Mouse (Mus musculus): ENCODE measurements around the gene Timm23. TPM values are rescaled to one million over a fixed set of nuclear protein-coding genes. Genes with fewer than 3 reads are reported as not detected.
"Not testable (repeated sequence)": the region's sequence is repeated elsewhere in the genome, so short reads cannot be mapped to it uniquely, and the experiment has no call there.

Gene Timm23
- total RNA-seq (2021) = 10 to 100 TPM; 64.0 to 86.2 TPM

DNA sequence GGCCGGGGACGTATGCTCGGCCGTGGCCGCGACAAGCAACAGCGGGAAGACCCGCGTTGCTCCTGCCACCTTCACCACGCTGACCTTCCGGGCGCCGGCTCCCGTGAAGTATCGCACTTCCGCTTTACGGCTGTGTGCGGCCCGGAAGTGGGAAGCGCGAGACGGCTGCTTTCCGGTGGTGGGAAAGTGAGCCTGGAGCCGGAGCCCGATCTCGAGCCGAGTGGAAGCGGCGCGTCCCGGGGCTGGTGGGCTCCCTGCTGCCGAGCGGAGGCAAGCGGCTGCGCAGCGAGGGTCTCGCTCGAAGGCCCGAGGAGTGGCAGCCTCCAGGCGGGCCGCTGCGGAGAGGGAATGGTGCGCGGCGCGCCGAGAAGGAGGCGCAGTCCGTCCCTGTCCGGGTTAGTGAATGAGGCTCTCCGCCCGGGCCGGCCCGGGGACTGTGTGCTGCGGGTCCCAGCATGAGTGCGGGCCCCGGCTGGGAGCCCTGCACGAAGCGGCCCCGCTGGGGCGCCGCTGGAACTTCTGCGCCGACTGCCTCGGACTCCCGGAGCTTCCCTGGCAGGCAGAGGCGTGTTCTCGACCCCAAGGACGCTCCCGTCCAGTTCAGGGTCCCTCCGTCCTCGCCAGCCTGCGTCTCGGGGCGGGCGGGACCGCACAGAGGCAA is at the start of gene Timm23, which contains the start of gene Parg:
Timm23 (minus strand) TSS at position 108 of the 661 bp plus-strand sequence.
Parg (plus strand) TSS at position 159 of the 661 bp plus-strand sequence.
- intact Hi-C loops (cut with DNase I) = no loop called here
- DNase-seq (ENCODE audit: low spot score in 2 of 2) = peak; percentile 91 to 93

DNA sequence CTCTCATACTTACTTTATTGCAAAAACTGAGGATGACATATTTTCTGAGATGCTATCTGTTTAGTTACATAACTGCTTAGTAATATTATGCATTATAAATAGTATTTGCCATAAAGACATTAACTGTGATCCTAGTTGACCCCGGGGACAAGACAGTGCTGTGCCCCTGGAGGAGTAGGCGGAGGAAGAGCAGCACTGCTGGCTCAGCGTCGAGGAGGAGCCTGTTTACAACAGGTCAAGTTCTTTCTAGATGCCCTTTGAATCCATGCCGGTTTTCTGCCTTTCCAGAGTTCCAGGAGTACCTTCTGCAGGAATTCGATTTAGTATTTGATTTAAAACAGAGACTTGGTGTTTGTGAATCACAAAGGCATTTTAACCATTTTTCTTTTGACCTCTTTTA is 47.9 kb upstream of the Timm23 start:
- DNase-seq (ENCODE audit: low spot score in 2 of 2) = no peak
- intact Hi-C loops (cut with DNase I) = no loop called here

DNA sequence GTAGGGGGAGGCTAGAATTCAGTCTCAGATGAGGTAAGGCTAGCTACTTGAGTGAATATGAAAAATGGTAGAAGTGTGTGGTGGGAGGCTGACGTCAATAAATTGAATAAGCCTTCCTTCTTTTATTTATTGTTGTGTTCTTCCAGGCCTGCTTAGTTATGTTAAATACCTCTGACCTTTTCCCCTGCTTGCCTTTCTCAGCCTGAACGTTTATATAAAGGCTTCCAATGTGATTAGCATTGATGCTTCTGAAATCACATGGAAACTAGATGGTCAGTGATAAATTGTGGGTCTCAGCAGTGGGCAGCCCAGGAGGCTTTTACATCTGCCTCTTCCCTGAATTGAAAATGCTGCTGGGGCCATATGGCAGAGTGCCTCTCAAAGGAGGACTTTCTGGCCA is 44.3 kb upstream of the Timm23 start:
- intact Hi-C loops (cut with DNase I) = no loop called here
- DNase-seq (ENCODE audit: low spot score in 2 of 2) = no peak

DNA sequence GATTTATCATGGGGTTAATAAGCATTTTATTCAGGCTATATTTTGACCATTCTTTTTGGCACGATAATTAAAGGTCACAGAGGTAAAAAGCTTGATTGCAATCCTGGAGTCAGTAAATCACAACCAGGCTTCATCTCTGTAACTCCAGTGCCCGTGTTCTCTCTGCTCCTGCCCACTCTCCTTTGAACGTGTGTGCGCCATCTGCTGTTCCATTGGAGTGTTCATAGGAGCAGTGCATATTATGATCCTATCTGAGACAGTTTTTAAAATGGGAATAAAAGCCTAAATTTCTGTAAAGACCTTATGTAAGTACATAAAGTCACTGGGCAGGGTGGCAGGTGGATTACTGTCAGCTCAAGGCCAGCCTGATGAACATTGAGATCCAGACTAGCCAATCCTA is 40.7 kb upstream of the Timm23 start:
- DNase-seq (ENCODE audit: low spot score in 2 of 2) = peak in 1 of 2 experiments; percentile 37
- intact Hi-C loops (cut with DNase I) = no loop called here

DNA sequence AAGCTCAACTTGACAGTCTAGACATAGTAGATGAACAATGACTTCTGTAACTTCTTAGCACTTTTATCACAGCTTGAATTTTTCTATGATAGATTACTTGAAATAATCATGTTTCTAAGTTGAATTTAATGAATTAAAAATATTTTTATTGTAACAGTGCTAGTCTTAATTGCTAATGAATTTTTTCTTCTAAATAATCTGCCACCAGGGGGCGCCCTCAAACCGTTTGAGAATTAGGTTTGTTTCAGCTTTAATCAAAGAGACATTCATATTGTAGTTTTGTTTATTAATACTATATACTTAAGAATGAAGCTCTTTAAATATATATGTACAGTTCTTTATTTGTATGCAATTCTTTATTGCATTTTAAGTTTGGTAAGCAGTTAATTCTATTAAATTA is 27.3 kb upstream of the Timm23 start:
- intact Hi-C loops (cut with DNase I) = loop anchor here (2.0 kb wide), 2 partner anchors 244 to 254 kb away; no protein-coding TSS in a partner anchor
- peak; percentile 51 to 58 for DNase-seq (ENCODE audit: low spot score in 2 of 2)

DNA sequence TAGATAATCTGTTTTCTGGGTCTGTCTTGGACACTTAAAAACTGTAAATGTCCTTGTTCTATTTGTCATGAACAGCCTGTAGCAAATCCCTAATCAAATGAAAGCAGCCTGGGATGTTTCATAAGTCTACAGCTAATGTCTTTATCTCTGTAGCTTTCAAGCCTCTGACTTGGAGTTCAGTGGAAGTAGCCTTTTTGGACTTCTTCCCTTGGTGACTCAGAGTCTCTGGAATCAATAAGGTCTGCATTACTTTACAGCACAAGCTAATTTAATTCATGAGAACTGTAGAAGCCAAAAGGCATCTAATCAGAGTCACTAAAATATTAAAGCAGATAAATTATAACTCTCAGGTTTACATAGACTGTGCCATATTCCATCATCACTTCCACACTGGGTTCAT is 24.9 kb upstream of the Timm23 start:
- DNase-seq (ENCODE audit: low spot score in 2 of 2) = no peak

DNA sequence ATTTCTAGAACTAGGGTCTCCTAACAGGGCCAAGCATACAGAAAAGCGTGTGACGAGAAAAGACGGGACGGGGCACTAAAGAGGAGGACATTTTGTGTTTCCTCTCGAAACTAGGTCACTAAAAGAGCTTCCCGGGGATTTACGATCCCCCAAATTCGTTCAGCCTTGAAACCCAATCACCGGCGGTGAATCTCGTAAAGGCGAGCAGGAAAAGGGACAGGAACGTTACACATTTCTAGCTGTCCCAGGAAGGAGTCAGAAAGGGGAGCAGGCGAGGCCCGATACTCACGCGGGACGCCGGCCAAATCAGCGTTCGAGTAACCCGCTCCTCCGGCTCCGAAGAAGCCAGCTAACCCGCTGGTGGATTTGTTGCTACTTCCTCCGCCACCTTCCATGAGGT is 344 bp downstream of the Timm23 start:
- DNase-seq (ENCODE audit: low spot score in 2 of 2) = no peak
- intact Hi-C loops (cut with DNase I) = no loop called here

More for the DNA sequence above, 24.9 kb upstream of the Timm23 start:
- intact Hi-C loops (cut with DNase I) = no loop called here

DNA sequence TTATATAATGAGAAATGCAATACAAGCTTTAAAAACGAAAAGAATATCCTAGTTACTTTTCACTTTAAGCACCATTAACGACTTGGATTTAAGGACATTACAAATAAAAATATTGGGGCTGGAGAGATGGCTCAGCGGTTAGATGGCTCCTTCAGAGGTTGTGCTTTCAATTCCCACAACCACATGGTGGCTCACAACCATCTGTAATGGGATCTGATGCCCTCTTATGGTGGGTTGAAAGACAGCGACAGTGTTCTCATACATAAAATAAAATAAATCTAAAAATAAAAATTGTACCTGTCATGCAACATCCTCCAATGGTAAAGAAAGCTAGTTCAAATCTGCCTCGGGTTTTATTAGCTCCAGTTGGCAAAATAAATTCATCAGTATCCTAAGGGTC is 8.1 kb downstream of the Timm23 start:
- DNase-seq (ENCODE audit: low spot score in 2 of 2) = not testable (repeated sequence)
- intact Hi-C loops (cut with DNase I) = loop anchor here (5.0 kb wide), 1 partner anchor 66 kb away; no protein-coding TSS in a partner anchor

DNA sequence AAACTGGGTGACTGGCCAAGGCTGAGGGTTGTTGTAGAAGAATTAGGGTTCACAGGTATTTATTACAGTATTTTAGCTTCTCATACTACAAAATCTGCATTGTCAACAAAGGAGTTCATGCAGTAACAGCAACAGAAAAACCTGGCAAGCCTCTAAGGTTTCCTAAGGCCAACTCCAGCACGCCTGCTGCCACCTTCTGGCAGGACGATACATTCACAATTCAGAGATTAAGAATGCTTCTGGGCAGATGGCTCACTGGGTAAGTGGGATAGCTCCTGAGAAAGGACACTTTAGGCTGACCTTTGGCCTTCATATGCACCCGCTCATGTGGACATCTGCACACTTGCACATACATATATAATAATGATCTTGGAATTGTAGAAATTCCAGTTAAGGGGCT is 9.3 kb downstream of the Timm23 start:
- DNase-seq (ENCODE audit: low spot score in 2 of 2) = peak in 1 of 2 experiments; percentile 43
- intact Hi-C loops (cut with DNase I) = loop anchor here (5.0 kb wide), 1 partner anchor 65 kb away; no protein-coding TSS in a partner anchor

DNA sequence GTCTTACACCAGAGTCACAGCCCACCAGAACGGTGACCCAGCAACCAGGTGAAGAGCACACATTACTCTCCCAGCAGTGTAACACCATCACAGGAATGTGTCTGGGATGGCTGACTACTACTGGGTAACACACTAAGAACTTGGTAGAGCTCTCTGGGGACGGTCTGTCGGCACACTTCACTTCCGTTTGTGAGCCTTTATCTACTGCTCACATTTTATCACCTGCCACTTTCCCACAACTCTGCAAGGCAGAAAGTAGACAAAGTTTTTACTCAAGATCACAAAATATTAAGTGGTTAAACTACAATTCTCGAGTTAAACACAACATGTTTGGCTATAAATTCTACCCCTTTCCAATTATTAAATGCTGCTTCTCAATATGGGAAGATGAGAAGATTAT is 9.8 kb downstream of the Timm23 start:
- no peak for DNase-seq (ENCODE audit: low spot score in 2 of 2)
- intact Hi-C loops (cut with DNase I) = loop anchor here (5.0 kb wide), 1 partner anchor 65 kb away; no protein-coding TSS in a partner anchor

DNA sequence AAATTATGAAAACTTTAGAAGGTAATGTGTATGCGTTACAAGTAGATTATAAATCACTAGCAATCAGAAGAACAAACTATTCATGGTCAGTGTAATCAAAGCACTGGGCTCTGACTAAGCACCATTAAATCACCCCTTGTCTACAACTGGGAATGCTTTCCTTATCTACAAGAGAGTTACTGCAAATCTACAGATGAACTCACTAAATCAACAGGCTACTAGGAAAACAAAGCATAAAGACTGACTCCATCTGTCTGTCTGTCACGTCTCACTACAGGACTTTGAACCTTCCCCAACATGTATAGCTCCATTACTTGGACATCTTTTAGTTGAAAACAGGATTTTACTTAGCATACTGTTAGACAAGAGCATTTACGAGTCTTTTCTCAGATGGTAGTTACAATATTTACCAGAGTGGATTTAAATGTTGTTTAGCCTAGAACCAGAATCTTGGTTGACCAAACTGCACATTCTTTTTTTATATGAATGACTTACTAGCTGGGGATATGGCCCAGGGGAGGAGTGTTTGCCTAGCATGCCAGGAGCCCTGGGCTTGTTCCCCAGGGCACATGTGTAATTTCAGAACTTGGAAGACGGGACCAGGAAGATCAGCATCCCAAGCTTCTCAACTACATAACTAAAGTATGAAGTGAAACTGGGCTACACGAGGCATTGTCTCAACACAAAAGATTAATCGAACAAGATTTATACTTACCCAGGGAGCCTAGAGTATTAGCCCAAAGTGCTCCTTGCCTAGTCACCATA is 10.9 kb downstream of the Timm23 start:
- no peak for DNase-seq (ENCODE audit: low spot score in 2 of 2)
- intact Hi-C loops (cut with DNase I) = loop anchor here (5.0 kb wide), 1 partner anchor 64 kb away; no protein-coding TSS in a partner anchor

DNA sequence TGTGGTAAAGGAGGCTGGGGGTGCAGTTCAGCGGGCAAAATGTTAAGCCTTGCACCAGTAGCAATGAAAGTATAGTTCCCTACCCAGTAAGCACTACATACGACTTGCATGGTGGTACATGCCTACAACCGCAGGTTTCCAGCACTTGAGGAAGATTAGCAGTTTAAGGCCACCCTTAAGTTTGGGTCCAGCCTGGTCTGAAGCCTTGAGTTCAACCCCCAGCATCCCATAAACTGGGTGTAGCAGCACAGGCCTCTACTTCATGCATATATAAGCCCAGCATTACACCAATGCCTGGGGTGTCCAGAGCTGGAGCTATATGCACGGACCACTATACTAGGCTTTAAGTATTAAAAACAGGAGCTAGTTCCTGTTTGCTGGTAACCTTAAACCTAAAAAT is 17.9 kb downstream of the Timm23 start:
- intact Hi-C loops (cut with DNase I) = no loop called here
- DNase-seq (ENCODE audit: low spot score in 2 of 2) = no peak

DNA sequence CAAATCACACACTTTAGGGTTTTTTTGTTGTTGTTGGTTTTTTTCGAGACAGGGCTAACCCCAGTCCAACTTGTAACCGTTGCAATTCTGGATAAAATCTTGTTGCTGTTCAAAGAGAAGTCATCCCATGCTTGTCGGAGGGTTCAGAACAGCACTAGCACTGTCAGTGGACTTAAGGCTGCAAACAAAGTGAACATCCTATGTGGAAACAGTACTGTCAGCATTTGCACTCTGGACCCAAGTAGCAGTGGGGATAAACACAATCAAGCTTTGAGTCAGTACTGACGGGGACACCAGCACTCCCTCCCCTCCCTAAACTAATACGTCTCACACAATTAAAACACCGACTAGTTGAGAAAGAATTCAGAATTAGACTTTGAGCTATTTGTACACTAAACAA is 20.8 kb downstream of the Timm23 start:
- no peak for DNase-seq (ENCODE audit: low spot score in 2 of 2)
- intact Hi-C loops (cut with DNase I) = no loop called here

DNA sequence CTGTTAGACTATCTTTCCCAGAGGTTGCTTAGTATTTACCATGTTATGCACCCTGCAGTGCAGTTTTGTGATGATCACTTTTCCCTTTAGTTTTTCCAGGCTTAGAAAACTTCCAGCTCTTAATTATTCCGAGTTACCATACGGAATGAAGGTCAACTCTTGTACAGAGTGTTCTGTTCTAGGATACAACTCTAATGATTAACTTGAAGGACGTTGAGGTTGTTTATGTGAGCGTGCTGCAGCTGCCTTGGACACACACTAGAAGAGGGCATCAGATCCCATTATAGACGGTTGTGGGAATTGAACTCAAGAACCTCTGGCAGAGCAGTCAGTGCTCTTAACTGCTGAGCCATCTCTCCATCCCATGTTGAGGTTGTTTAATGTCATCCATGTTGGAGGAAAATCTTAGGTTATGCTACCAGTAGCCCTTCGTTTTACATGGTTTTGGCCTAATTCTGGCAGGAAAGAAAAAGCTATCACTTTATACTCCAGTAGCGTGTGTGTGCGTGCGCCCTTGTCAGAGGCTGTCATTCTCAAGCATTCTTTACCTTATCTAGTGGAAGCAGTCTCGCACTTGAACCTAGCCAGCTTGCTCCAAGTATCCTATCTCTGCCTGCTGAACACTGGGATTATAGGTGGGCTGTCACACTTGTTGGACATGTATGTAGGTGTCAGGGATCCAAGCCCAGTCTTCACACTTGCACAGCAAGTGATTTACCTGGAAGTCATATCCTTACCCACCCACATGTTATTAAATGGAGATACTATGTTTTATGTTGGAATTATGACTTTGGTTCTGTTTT is 22.1 kb downstream of the Timm23 start:
- intact Hi-C loops (cut with DNase I) = no loop called here

DNA sequence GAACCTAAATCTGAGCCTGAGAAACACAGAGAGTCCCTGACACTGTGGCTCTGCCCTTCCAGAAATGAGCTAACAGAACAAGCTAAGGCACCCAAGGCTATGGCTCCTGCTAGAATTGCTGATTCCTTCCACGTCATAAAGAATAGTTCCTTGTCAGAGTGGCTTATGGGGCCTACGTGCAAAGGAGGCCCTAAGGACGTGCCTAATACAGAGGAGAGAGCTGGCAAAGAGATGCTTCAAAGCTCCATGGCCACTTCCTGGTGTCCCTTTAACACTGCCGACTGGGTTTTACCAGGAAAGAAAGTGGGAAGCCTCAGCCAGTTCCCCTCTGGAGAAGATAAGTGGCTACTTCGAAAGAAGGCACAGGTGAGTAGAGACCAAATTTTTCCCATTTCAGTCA is 25.1 kb downstream of the Timm23 start:
- intact Hi-C loops (cut with DNase I) = not testable (repeated sequence)

More for the DNA sequence above, 22.1 kb downstream of the Timm23 start:
- DNase-seq (ENCODE audit: low spot score in 2 of 2) = no peak

DNA sequence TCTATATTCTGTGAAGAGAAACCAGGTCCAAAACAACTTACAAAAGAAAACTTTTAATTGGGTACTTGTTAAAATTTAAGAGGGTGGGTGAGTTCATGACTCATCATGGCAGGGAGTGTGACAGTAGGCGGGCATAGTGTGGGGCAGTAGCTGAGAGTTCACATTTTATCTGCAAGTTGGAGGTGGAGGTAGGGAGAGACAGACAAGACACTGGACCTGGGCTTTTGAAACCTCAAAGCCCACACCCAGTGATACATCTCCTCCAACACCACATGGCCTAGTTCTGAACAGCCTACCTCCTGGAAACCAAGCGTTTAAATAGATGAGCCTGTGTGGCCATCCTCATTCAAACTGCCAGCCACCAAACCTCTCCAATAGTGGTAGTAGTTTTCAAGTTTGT is 26.4 kb downstream of the Timm23 start:
- DNase-seq (ENCODE audit: low spot score in 2 of 2) = peak in 1 of 2 experiments; percentile 16
- intact Hi-C loops (cut with DNase I) = no loop called here

More for the DNA sequence above, 25.1 kb downstream of the Timm23 start:
- not testable (repeated sequence) for DNase-seq (ENCODE audit: low spot score in 2 of 2)

DNA sequence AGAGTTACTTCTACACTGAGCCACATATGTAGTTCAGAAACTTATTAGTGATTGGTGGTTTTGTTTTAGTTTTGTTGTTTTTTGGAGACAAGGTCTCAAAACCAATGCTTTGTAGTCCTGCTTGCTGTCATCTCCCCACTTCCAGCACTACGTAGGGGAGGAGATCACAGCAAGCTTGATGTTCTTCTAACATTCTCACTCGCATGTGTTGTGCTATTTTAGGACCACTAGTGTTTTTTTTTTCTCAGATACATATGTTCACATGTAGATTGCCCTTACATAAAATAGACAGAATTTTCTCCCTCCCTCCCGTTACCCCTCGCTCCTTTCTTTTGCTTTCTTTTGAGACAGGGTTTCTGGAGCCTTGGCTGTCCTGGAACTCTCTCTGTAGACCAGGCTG is 31.6 kb downstream of the Timm23 start:
- DNase-seq (ENCODE audit: low spot score in 2 of 2) = no peak

DNA sequence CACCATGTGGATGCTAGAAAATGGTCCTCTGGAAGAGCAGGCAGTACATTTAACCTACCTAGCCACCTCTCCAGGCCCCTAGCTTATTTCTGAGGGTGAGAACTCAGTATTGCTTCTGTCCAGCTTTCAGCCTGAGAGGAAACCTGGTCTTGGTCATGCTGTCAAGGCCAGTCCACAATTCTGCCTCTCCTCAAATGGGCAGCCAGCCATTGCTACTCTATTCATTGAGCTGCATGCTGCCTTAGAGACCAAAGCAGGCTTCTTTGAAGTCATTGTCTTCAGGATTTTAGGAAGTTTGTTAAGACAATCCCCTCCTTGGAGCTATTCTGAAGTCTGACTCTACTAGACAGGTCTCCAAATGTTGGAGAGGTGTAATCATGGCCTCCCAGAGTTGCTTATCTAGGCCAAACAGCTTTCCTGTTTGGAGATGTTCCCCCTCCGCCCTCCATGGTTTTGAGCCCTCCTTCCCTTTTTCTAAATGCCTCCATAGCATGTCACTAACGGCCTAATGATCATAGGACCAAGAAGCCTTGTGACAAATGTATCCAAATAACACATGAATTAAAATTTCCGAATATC is 33.0 kb downstream of the Timm23 start:
- DNase-seq (ENCODE audit: low spot score in 2 of 2) = no peak
- intact Hi-C loops (cut with DNase I) = no loop called here

More for the DNA sequence above, 31.6 kb downstream of the Timm23 start:
- intact Hi-C loops (cut with DNase I) = no loop called here

DNA sequence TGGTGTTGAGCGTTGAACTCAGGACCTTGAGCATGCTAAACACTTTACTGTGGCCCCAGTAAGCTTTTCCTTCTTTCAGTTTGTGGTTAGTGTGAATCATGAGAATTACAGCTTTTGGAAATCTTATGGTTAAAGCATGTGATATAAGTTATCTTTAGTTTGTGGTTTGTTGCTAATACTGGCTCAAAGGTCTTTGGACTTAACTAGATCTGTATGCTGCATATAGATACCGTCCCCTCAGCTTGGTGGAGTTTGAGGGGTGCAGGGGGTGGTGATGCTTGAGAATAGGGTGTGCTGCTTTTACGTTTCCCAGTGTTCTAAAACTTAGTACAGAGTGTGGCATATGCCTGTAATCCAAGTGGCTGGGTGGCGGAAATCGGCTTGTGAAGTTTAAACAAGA is 34.4 kb downstream of the Timm23 start:
- no peak for DNase-seq (ENCODE audit: low spot score in 2 of 2)
- intact Hi-C loops (cut with DNase I) = no loop called here

DNA sequence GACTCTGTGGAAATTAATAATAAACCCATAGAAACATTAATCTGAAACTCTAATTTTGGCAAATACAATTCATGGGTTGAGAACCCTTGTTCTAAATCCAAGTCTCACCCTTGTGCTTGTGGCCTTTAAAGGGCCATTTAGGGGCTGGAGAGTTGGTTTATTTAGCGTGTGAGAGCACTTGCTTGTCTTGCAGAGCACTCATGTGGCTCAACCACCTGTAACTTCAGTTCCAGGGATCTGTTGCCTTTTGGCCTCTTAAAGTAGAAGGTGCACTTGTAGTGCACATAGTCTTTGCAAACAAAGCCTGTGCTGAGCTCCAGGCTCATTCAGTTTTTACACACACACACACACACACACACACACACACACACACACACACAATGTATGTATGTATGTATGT is 34.9 kb downstream of the Timm23 start:
- intact Hi-C loops (cut with DNase I) = no loop called here
- no peak for DNase-seq (ENCODE audit: low spot score in 2 of 2)
